In the genomic region with DNA sequence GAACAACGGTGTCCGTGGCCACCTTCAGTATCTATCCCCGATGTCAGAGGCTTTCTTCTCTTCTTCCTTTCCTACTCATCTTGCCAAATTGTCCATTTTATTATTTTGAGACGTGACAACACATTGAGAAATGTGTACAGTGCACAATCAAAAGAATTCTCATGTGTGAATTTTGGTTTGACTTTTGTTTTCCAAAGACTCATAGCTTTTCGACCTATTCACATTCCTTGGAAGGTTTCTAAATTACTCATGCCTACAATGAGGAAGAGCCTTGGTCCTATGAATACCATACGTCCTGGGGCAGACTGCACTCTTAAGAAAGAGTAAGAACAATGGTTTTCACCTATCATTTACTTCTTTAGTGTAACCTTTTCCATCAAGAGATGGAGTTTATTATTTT, we compare ENCODE assay signal across 25 mouse cellular contexts.
"Had no signal": no experiment of that assay in that cellular context is flagged by ENCODE, and none has a peak within 500 bp of the region (broad histone marks: within the 10 kb centered on the region; RNA-seq: fewer than 3 reads in every experiment).

No protein-coding gene starts in this region.

- H3K27ac ChIP-seq: heart, embryonic 10.5 days; hindbrain, embryonic 10.5 days; hindbrain, embryonic 12.5 days; hindbrain, embryonic 14.5 days; intestine, embryonic 15.5 days; layer of hippocampus, adult 2 months; limb, embryonic 13.5 days; limb, embryonic 15.5 days; liver, embryonic 12.5 days; liver, embryonic 14.5 days had no signal

- ATAC-seq: hindbrain, embryonic 16.5 days; inflammation-experienced regulatory T-cells, adult 6 months; intestine, embryonic 15.5 days; intestine, postnatal 0 days; liver, embryonic 12.5 days had no signal

- H3K36me3 ChIP-seq: heart, embryonic 10.5 days; heart, embryonic 12.5 days; hindbrain, embryonic 10.5 days; hindbrain, embryonic 12.5 days; intestine, embryonic 15.5 days; limb, embryonic 13.5 days; limb, embryonic 15.5 days; liver, embryonic 12.5 days had no signal

- H3K4me2 ChIP-seq: heart, embryonic 12.5 days; hindbrain, embryonic 12.5 days; hindbrain, embryonic 14.5 days; intestine, embryonic 15.5 days; limb, embryonic 13.5 days; limb, embryonic 15.5 days; liver, embryonic 12.5 days had no signal

- H3K27me3 ChIP-seq: heart, embryonic 12.5 days; hindbrain, embryonic 12.5 days; intestine, embryonic 15.5 days; limb, embryonic 13.5 days; limb, embryonic 15.5 days; liver, embryonic 12.5 days had no signal

- H3K9ac ChIP-seq: heart, embryonic 12.5 days; hindbrain, embryonic 12.5 days; hindbrain, embryonic 14.5 days; intestine, embryonic 15.5 days; limb, embryonic 13.5 days; limb, embryonic 15.5 days; liver, embryonic 12.5 days; liver, embryonic 14.5 days had no signal

- H3K9me3 ChIP-seq: heart, embryonic 10.5 days; heart, embryonic 12.5 days; hindbrain, embryonic 10.5 days; hindbrain, embryonic 12.5 days; intestine, embryonic 15.5 days; limb, embryonic 13.5 days; limb, embryonic 15.5 days; liver, embryonic 12.5 days had no signal

- DNase-seq: gastrocnemius, postnatal 14 days; gastrocnemius, postnatal 36 days; heart, adult 18-20 months; heart, postnatal 10 days; heart, postnatal 4 days; kidney, adult 18-20 months; kidney, adult 8-10 months; kidney, postnatal 10 days; kidney, postnatal 25 days; kidney, postnatal 4 days; left cerebral cortex, postnatal 4 days had no signal

- H3K4me3 ChIP-seq: heart, embryonic 10.5 days; heart, embryonic 12.5 days; hindbrain, embryonic 10.5 days; hindbrain, embryonic 12.5 days; intestine, embryonic 15.5 days; layer of hippocampus, adult 2 months; limb, embryonic 13.5 days; limb, embryonic 15.5 days; liver, embryonic 12.5 days had no signal

- H3K4me1 ChIP-seq: heart, embryonic 10.5 days; hindbrain, embryonic 12.5 days; intestine, embryonic 15.5 days; limb, embryonic 13.5 days; limb, embryonic 15.5 days; liver, embryonic 12.5 days had no signal
